Mouse (Mus musculus) G1E (cell line): ENCODE data around the gene Pnkp.

ENCODE experiments used
- GATA2 ChIP-seq: IDR thresholded peaks from 2 replicates; pipeline ENCODE4 v1.6.1; 2012; ENCODE audit warnings: low read depth, low read length, inconsistent platforms, borderline replicate concordance
- POLR2AphosphoS5 ChIP-seq: IDR thresholded peaks from 2 replicates; pipeline ENCODE4 v1.6.1; 2012; ENCODE audit warnings: low read depth, low read length, inconsistent platforms; ENCODE audit not compliant: insufficient replicate concordance

- TF ChIP-seq GATA2 (no peak), POLR2AphosphoS5 (no peak)
Observed at GRCm38 (mm10) chr7:44857042-44857552, at the start of gene Pnkp.
